Mouse (Mus musculus) thymus, postnatal 25 days (tissue): ENCODE results near the gene Arhgef19.

Experiments used
- DNase-seq: peaks from one replicate; pipeline ENCODE4 v3.0.0; 2022

The Arhgef19 gene

DNA sequence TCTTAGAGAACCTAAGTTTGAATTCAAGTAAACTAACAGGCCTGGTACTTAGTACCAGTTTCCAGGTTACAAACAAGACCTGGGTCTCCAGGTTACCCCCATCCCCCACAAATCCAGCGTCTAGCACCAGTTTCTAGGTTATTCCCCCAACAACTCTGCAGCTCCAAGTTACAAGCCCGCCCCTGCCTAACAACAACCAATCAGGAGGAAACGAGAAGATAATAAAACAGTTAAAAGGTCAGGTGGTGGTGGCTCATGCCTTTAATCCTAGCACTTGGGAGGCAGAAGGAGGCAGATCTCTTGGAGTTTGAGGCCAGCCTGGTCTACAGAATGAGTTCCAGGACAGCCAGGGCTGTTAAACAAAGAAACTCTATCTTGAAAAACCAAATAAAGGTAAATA is 28.0 kb downstream of the Arhgef19 start:
- no peak for DNase-seq

DNA sequence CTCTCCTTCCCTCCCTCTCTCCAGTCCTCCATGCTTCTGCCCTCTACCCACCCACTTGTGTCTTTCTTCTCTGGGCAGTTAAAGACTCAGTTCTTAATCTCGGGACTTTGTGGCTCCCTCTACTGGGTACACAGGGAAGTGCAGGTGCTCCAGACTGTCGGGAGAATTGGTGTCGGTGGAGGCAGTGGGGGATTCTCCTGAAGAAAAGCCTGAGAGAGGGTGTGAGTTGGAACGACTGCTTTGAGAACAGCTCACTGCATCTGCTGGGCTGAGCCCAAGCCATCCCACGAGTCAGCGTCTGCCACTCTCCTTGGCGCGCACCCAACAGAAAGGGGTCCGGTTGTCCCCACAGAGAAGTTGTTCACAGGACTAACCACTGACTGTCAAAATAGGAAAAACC is 28.5 kb downstream of the Arhgef19 start:
- peak; percentile 44 for DNase-seq

DNA sequence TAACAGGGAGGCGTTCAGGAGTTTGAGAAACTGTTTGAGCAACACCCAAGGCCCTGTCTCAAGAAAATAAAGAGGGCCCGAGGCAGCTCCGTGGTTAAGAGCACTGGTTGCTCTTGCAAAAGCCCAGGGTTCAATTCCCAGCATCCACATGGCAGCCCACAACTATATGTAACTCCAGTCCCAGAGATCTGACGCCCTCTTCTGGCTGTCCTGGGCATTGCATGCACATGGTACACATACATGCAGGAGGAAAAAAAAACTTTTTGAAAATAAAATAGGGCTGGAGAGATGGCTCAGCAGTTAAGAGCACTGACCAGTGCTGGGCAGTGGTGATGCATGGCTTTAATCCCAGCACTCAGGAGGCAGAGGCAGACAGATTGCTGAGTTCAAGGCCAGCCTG is 29.1 kb downstream of the Arhgef19 start:
- DNase-seq = no peak

DNA sequence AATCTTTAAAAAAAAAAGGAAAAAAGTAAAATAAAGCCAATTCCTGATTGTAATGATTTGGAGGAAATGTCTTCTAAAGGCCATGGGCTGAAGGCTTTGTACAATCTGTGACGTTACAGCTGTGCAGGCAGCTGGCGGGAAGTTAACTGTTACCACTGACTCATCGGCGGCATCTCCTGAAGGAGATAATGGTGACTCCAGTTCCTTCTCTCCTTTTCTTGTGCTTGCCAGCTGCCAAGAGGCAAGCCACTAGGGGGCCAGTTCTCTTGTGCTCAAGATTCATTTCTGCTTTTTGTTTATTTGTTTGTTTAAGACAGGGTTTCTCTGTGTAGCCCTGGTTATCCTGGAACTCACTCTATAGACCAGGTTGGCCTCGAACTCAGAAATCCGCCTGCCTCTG is 29.8 kb downstream of the Arhgef19 start:
- no peak for DNase-seq

DNA sequence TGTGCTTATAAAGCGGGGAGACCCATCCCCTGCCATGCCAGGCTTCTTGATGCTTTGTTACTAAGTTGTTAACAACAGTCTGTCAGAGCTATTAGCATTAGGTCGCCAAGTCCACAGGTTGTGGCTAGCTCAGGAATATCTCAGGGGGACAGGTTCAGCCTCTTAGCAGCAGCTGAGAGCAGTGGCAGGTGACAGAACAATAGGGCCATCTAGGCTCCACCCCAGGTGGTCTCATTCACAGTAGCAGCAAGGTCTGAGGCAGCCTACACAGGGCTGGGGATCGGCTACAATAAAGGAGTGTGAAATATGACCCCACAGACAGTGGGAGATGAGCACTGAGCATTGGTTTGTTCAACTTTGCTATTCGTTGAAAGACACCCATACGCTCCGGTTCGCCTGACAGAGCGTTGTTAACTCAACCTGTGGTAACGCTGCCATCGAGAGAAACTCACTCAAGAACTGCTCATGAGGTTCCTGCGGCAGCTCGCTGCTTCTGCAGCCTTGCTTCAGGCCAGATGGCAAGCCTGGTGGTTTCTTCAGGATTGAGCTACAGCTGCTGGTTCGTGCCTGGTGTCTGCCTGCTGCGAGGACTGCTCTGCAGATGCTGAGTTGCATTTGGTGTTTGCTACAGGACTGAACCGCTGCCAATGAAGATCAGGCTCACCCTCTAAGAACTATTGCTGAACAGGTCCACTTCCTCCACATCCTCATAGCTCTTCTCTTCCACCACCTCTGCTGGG is 31.1 kb downstream of the Arhgef19 start:
- no peak for DNase-seq

DNA sequence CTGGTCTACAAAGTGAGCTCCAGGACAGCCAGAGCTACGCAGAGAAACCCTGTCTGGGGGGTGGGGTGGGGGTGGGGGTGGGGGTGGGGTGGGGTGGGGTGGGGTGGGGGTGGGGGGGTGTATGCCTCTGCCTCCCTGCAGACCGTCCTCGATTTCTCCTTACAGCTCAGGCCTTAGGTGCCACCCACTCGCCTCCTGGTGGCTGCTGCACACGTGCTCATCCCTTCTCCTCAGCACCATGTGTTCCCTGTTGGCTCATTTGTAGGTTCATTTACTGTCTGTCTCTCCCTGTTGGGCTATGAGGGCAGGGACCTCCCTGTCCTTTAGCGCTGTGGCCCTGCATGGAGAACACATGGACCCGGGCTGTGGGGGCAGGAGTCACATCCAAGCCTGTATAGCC is 31.9 kb downstream of the Arhgef19 start:
- no peak for DNase-seq

DNA sequence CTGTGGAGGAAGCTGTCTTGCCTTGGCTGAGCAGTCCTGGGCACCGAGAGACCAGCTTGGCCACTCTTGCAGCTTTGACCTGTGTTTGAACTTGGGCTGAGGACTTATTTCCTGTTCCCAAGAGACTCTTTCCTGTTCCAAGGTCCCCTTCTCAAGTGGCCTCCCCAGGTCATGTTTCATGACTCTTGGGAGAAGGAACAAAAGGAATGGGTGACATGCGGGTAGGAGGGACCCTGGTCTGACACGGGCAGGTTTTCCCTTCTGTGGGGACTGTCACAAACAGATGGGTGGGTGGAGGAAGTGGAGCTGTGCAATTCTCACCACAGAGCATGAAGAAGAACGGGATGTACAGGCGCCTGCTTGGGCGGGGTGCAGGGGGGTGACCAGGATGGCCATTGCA is 32.4 kb downstream of the Arhgef19 start:
- no peak for DNase-seq

DNA sequence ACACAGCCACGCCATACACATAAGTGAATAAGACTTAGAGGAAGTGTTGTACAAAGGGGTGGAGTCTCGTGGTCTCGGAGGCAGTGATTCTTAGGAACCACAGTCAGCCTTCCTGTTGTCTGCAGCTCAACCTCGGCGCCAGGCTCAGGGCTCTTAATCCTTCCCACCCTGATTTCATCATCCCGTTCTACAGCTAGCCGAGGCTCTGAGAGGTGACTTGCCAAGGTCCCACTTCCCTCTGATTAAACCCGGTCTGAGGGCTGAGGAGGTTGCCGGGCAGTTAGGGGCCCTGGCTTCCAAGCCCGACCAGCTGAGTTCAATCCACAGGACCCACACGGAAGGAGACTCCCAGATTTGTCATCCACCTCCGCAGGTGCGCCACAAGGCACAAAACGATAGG is 33.6 kb downstream of the Arhgef19 start:
- DNase-seq = peak; percentile 11

DNA sequence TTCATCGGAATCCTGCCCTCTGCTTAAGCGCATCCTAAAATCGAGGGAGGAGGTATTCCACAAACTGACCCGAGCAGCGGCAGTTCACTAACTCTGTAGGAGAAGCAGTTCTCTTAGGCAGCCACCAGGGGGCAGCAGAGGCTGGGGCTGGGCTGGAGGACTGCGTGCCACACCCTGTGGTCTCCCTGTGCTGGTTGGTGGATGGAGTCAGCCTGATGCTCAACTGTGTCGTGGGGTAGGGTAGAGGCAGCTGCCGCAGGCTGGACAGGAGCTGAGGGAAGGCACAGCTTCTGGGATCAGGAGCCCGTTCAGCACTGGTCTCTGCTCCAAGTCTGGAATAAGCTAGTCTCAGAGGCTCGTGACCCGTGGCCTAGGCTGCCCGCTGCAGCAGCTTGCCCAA is 34.0 kb downstream of the Arhgef19 start:
- DNase-seq = peak; percentile 71

DNA sequence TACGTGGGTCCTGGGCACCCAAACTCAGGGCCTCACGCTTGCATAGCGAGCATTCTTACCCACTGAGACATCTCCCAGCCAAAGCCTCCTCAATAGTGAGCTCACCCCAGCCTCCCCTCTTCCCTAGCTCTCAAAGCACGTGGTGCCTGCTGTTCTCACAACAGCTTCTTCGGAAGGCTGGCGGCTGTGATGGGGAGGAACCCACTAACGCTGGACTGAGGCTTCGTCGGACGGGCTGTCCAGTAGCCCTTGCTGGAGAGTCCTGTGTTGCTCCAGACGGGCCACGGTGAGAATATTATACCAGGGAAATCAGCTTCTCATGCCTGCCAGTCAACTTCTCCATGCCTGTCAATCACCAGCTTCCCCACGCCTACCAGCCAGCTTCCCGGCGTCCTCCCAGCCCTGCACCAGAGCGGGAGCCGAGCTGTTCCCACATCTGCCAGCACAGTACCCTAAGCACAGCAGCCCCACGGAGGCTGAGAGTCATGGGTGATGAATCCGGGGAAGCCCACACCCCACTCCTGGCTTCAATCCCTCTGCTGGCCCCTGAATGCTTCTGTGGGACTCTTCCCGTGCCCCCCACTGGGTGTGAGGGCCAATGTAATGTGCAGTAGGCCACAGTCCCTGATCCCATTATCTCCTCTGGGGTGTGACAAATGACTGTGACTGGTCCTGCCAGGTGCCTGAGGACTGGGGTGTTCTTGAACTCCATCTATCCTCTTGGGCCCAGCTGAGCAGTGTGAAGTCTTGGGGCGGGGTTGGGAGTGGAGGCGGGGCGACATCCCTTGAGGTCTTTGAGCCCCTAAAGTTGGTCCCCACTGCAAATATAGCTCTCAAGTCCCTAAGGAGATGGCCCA is 35.4 kb downstream of the Arhgef19 start:
- no peak for DNase-seq

DNA sequence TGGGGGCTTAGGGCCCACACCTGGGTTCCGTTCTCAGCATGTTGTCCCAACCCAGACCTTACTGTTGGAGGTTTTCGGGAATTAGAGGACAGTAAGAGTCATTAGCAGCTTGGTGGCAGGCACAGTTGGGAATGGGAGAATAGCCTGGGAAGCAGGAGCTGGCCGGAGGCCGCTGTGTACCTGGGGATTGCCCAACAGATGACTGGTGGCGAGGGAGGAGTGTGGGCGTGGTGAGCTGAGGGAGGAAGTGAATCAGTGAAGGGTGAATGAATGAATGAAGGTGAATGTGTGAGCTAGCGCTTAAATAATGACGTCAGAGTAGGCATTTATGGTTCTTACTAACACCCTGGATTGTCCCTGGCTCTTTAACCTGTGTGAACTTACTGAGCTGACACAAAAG is 37.9 kb downstream of the Arhgef19 start:
- DNase-seq = no peak

DNA sequence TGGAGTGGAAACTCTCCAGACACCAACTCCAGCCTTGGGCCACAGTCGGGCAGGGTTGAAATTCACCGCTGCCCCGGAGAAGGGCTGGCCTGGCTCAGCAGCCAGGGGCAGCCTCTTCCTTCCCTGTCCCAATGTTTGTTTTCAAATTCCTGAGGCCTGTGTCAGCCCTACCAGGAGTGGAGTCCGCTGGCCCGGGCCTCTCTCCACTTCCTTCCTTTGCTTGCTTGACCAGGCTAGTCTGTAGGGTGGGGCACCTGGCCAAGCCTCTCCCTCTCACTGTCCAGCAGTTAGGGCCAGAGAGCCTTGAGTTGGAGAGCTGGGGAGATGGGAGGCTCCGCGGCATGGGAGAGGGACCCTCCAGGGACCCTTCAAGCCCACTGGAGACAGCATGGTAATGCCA is 38.9 kb downstream of the Arhgef19 start:
- DNase-seq = no peak

DNA sequence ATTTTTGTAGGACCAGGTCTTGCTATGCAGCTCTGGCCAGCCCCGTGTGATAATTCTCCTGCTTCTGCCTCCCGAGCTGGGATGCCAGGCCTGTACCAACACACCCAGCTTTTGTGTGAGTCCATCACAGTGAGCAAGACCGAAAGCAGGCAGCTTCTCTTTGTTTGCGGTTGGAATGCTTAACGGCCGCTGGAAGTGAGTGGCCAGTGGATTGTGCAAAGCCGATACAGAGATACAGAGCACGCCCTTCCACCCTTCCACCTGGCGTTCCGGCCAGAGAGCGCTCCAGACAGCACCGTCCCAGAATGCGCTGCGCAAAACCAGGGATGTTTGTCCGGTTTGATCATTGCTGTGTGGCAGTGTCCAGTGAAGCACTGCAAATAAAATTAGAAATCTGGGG is 40.0 kb downstream of the Arhgef19 start:
- no peak for DNase-seq

DNA sequence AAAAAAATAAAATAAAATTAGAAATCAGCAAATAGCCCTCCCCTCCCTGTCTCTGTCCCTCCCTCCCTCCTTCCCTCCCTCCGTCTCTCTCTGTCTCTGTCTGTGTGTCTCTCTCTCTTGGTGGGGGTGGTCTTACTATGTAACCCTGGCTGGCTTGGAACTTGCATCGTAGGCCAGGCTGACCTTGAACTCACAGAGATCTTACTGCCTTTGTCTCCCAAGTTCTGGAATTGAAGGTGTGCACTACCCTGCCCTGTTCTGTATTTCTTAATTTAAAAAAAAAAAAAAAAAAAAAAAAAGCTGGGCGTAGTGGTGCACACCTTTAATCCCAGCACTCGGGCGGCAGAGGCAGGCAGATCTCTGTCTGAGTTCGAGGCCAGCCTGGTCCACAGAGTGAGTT is 40.5 kb downstream of the Arhgef19 start:
- no peak for DNase-seq

DNA sequence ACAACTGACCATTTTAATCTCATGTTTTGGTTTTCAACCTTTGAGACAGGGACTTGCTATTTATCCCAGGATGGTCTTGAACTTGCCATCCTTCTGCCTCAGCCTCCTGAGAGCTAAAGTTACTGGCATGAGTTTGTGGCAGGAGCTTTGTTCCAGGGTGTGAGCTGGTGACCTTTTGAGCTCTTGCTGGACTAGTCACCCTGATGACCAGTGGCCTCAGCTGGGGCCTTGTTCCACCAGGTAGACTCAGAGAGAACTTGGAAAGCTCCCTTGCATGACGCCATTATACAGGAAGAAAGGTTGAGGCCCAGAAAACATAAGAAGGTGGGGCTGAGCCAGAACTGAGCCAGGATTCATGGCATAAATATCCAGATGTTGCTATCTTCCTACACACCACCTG is 41.2 kb downstream of the Arhgef19 start:
- no peak for DNase-seq

DNA sequence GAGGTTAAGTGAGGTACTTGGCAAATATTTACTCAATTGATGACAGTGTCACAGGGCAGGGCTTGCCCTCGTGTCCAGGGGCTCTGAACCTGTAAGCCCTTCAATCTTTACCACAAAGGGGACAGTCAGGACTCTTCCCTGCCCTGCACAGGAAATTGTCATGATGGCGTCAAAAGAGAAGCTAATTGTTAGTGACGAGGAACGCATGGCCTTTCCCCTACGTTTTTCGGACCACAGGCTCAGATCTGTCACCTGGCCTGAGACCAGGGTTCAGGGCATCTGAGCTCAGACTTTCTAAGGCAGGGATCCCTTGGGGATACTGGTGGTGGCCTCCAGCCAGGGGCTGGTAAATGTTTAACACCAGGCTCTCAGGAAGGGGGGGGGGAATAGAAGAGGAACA is 41.9 kb downstream of the Arhgef19 start:
- DNase-seq = no peak

DNA sequence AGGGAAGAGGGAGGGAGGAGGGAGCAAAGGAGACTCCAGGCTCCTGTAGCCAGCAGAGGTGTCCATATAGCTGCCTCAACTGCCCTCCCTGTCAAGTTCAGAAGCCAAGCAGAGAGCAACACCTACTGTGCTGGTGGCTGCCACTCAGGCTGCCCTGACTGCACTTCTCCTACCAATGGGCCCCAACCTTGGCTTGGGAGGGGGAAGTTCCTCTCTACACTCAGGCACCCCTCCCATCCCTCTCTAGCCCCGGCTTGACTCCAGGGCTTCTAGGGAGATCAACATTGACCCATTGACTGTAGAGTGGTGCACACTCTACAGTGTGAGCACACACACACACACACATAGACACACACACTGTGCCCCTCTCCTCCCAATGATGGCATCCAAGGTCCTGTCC is 42.3 kb downstream of the Arhgef19 start:
- no peak for DNase-seq

DNA sequence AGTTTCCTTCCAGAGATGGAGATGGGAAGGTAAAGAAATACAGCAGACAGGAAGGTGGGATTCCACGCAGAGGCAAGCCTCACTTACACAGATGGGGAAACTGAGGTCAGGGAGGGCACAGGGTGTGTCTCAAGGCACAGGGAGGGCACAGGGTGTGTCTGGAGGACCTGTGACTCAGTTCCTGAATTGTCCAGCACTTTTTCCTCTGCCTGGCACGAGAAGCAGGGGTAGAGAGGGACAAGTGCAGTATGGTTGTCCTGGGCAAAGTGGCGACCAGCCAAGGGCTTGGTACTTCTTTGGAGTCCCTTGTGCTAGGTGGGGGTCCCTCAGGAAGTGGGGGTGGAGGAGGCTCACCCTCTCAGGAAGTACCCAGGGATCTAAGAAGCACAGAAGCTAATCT is 42.8 kb downstream of the Arhgef19 start:
- DNase-seq = no peak

DNA sequence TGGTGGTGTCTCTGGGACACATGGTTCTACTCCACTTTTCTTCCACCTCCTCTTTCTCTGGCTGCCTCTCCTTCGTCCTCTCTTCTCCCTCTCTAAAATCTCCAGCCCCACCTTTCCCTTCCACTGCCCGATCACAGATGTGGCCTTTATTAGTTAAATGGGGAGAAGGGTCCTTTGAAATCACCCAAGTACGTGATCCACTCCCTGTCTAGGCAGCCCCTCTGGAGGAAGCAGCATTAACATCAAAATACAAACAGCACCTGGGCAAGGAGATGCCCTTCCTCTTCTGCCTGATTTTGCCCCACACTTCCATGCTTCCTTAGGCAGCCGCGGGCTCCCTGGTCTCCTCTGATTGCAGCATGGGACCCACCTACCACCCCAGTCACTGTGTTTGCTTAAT is 43.3 kb downstream of the Arhgef19 start:
- DNase-seq = no peak

DNA sequence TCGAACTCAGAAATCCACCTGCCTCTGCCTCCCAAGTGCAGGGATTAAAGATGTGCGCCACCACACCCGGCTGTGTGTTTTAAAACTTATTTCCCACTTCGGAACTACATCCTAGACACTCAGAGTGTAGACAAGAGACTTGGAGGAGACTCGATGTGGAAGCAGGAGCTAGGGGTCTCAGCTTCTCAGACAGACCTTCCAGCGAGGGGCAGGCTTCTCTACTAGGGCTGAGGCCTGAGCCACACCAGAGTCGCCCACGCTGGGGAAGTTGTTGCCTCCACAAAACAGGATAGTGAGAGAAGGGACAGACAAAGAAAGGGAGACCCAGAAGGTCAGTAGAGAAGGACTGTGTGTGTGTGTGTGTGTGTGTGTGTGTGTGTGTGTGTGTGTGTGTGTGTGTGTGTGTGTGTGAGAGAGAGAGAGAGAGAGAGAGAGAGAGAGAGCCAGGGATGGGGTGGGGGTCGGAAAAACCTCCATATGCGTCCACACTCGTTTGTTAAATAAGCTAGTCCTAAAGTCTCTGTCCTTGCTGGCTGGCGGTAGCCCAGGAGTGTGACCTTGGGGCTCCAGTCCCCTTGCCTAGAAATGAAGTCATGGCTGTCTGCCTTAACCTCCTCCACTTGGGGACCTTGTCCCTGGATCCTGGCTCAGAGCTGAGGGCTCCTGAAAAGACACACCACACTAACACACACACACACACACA is 44.0 kb downstream of the Arhgef19 start:
- no peak for DNase-seq

DNA sequence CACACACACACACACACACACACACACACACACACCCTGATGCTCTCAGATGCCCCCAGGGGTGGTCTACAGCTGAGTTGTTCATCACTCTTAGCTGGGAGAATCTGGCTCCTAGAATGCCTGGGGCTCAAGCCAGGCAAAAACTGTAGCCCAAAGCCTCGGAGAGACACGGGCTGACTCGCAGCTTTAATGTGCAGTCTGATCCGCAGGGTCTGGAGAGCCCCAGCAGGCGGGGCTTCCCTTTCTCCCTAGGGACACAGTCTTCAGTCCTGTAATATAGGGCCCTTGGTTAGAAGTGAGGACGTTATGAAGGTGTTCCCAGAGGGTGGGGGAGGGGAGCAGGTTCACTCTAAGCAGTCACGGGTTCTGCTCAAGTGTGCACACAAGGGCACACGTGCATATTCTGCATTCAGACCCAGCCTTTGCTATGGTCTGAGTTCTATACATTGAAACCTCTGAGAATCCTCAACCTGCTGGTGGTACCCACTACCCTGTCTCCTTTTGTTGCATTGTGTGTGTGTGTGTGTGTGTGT is 44.6 kb downstream of the Arhgef19 start:
- no peak for DNase-seq

DNA sequence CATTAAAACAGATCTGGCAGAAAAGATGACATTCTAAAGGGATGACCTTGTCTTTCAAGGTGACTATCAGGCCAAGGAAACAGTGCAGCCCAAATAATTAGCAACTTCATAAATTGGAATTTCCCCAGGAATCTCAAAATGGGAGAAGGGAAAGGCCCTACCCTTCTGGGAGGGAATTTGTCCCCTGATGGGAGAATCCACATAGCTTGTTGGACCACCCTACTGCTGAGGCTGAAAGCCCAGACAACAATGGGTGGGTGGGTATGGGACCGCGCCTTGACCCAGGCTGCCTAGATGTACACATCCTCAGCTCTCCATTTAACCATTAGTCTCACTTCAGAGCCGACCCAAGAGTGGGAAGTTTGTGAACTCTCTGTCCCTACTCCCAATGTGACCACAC is 45.2 kb downstream of the Arhgef19 start:
- DNase-seq = no peak

DNA sequence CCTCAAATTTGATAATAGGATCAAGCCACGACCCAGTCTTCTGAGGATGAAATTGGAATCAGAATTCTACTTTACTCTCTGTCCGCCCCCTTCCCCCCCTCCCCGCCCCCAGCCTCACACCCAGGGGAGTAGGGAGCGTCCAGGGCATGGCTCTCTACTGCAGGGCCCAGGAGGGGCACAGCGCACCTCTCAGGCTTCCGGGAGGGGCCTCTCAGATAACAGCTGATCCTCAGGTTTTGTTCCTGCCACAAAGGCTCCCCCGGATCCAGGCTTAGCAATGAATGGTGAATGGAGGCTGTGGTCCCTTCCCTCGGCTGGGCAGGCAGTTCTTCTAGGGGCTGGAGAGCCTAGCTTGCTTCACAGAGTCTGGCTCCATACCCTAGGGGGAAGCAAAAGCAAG is 45.8 kb downstream of the Arhgef19 start:
- no peak for DNase-seq
